Mouse (Mus musculus) myocyte (in vitro differentiated cells): ENCODE results near the gene Slc25a44.

ENCODE experiments used
- MAX ChIP-seq: IDR thresholded peaks from one replicate; pipeline ENCODE4 v1.6.1; 2011; ENCODE audit warnings: low read depth, mild to moderate bottlenecking, control low read depth
- MYOD1 ChIP-seq, 3 experiments: IDR thresholded peaks; one replicate each; pipeline ENCODE4 v1.6.1; 2011; ENCODE audit warnings: control low read depth in 2 of 3, low read depth in 2 of 3, mild to moderate bottlenecking in 2 of 3, moderate library complexity in 1 of 3; ENCODE audit not compliant: insufficient read length in 2 of 3, control insufficient read depth in 1 of 3
- POLR2A ChIP-seq: IDR thresholded peaks from one replicate; pipeline ENCODE4 v1.6.1; 2011; ENCODE audit warnings: low read depth, mild to moderate bottlenecking, control low read depth, moderate library complexity; ENCODE audit not compliant: insufficient read length
- TCF12 ChIP-seq: IDR thresholded peaks from one replicate; pipeline ENCODE4 v1.6.1; 2011; ENCODE audit warnings: mild to moderate bottlenecking, control low read depth; ENCODE audit not compliant: poor library complexity, insufficient read depth, severe bottlenecking
- USF1 ChIP-seq: IDR thresholded peaks from one replicate; pipeline ENCODE4 v1.6.1; 2011; ENCODE audit warnings: low read depth, mild to moderate bottlenecking, control low read depth, moderate library complexity

DNA sequence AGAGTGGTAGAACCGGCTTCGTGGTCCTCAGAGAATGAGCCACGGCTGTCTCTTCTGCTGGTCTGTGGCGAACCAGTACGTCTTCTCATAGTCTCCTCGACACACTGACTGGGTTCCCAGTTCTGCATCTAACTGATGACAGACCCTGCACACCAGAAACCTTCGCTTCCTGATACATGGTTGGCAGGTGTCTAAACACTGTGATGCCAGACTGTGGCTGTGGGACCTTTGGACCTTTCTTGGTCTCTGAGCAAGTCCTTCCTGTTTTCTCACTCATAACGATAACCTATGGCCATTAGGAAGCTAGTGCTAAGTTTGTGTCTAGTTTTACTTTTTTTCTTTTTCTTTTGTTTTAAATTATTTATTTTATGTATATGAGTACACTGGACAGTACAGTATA is 23.5 kb upstream of the Slc25a44 start:
- TF ChIP-seq POLR2A (no peak), MYOD1 (IDR thresholded peaks at IDR 0.05; ENCODE audit: control insufficient read depth in 1 of 3, insufficient read length in 2 of 3, low read depth in 2 of 3) (no peak), USF1 (no peak), TCF12 (no peak), MAX (no peak)
